Mouse (Mus musculus) hindbrain, embryonic 10.5 days (tissue): ENCODE measurements at regions not wholly inside any gene's neighbourhood (a gene's known extent, or its start where the extent isn't known, plus 50 kb on each side); places are given as distances from the start of the nearest gene placed in this dataset.

Source experiments
- DNase-seq: peaks from one replicate; pipeline ENCODE4 v3.0.0-alpha.2; 2017; ENCODE audit warnings: low spot score
- H3K27ac ChIP-seq: fragments of 300-500 bp; sonication (generic); 2 replicates; pipeline ENCODE4 v1.5.1; 2016; ENCODE audit warnings: mild to moderate bottlenecking, moderate library complexity
- H3K27me3 ChIP-seq: fragments of 300-500 bp; sonication (generic); 2 replicates; pipeline ENCODE4 v1.6.1; 2016; ENCODE audit warnings: mild to moderate bottlenecking; ENCODE audit not compliant: poor library complexity, insufficient read depth, severe bottlenecking
- H3K36me3 ChIP-seq: fragments of 300-500 bp; sonication (generic); 2 replicates; pipeline ENCODE4 v1.6.1; 2016; ENCODE audit warnings: mild to moderate bottlenecking, moderate library complexity
- H3K4me1 ChIP-seq: fragments of 300-500 bp; sonication (generic); replicated peaks from 2 replicates; pipeline ENCODE4 v1.6.1; 2016; ENCODE audit warnings: mild to moderate bottlenecking
- H3K4me3 ChIP-seq: fragments of 300-500 bp; sonication (generic); 2 replicates; pipeline ENCODE4 v1.5.1; 2016; ENCODE audit warnings: mild to moderate bottlenecking, moderate library complexity
- H3K9me3 ChIP-seq: fragments of 300-500 bp; sonication (generic); 2 replicates; pipeline ENCODE4 v1.6.1; 2016; ENCODE audit warnings: mild to moderate bottlenecking, moderate library complexity
- WGBS: fragments of 180-500 bp; shearing (Covaris S2); methylation state at CpG from one replicate; pipeline ENCODE4 v1.1.7; 2016; 5-methylcytosine and 5-hydroxymethylcytosine counted together

DNA sequence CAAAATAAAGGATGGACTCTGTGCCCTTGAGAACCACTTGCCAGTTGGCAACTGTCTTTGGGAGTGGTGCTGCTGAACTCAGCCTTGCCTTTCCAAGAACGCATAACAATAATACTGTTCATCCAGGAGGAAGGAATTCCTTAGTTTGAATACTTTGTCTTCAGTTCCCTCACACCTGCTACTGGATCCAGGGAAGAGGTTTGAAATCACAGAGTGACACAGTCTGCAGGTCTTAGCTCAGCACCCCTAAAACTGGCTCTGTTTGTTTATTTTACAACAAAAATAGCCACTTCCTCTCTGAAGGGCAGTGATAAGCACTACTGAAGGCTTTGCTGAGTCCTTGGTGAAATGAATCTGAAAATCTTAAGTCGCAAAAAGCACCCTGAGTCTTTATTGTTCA is 703.1 kb upstream of the Marcks start:
- Histone ChIP-seq H3K36me3 (no peaks in the 10 kb centered on the region), H3K27me3 (no peaks in the 10 kb centered on the region), H3K4me3 (no peak overlapping the region), H3K27ac (0 out of 2 replicates have a peak overlapping the region, but pooled peaks have one; percentile 25), H3K4me1 (peaks cover 18% of the 10 kb centered on the region), H3K9me3 (no peaks in the 10 kb centered on the region)
- 49% methylated on average over 2 of the region's 2 CpGs for WGBS
- DNase-seq: no peak

DNA sequence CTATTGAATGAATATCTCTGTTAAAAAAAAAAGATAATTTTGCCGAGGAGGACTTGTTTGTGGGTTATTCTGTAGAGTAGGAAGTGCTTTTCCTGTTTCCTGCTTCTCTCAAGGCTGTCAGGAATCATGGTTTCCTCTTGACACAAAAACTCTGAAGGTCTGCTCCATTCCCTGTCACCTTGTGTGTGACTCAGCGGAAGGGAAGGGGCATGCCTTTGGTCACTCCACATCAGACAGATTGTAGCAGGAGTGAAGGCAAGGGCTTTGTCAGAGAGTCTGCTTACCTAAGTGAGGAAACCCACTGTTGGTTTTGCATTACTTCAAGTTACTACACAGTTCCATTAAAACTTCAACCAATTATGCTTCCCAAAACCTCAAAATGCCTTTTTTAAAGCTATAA is 699.0 kb upstream of the Marcks start:
- Histone ChIP-seq H3K9me3 (no peaks in the 10 kb centered on the region), H3K4me1 (peaks cover 11% of the 10 kb centered on the region), H3K4me3 (no peak overlapping the region), H3K27ac (no peak overlapping the region), H3K36me3 (no peaks in the 10 kb centered on the region), H3K27me3 (no peaks in the 10 kb centered on the region)
- DNase-seq: no peak
- WGBS: 84% methylated on average over 2 of the region's 2 CpGs

DNA sequence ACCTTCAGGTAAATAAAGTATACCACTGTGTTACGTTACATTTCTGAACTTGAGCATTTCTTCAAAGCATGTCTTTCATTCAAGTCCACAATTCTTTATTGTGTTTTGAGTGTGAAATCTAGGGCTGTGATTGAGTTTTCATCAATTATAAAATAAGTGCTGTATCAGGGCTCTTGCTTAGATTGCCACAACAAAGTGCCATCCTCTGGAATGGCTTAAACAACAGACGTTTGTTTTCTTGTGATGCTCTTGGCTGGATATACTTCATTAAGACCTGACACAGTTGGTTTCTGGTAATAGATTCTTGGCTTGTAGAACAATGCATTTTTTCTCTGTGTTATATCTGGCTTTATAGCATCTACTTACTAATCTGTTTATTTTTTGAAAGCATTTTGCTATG is 674.3 kb upstream of the Marcks start:
- Histone ChIP-seq H3K4me3 (no peak overlapping the region), H3K9me3 (no peaks in the 10 kb centered on the region), H3K36me3 (no peaks in the 10 kb centered on the region), H3K27me3 (no peaks in the 10 kb centered on the region), H3K4me1 (peaks cover 10% of the 10 kb centered on the region), H3K27ac (no peak overlapping the region)
- WGBS: 79% methylated on average over 2 of the region's 2 CpGs
- no peak for DNase-seq

DNA sequence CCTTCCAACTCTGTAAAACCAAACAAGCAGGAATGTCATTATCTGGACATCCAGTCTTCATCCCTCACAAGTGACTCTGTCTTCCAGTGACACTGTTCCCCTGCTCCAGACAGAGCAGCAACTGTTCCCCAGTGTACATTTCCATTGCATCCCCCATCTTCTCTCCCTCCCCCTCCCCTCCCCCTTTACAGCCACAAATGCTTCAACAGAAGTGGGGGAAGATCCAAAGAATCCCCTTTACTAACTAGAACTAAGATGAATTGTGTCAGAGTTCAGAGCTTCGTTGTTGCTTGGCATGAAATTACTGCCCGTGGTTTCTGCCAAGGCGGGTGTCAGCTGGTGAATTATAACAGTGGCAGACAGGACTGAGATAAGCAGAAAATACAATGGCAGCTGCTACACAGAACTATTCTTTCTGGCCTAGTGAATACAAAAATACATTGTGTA is 673.7 kb upstream of the Marcks start:
- Histone ChIP-seq H3K9me3 (no peaks in the 10 kb centered on the region), H3K4me1 (peaks cover 10% of the 10 kb centered on the region), H3K36me3 (no peaks in the 10 kb centered on the region), H3K4me3 (no peak overlapping the region), H3K27ac (peak overlapping the region; percentile 59), H3K27me3 (no peaks in the 10 kb centered on the region)
- WGBS: 47% methylated on average over 3 of the region's 3 CpGs
- peak; percentile 6 for DNase-seq

DNA sequence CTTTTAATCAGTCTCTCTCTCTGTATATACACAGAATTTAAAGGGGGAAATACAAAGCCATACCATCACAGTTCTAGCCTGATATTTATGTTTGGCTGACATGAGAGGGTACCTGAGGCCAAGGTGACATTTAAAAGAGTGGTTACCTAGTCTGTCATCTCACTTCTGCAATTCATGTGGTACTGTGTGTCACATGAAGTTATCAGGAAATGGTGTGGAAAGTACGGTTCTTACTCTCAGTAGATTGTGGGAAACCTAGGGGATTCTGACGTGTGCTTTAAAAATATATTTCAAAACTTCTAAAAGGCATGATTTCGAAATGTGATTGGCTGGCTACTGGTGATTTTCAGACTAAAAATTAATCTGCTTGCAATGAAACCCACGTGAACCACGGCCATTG is 673.1 kb upstream of the Marcks start:
- Histone ChIP-seq H3K9me3 (no peaks in the 10 kb centered on the region), H3K4me3 (no peak overlapping the region), H3K4me1 (peaks cover 10% of the 10 kb centered on the region), H3K27me3 (no peaks in the 10 kb centered on the region), H3K36me3 (no peaks in the 10 kb centered on the region), H3K27ac (peak overlapping the region; percentile 8; the same call in 1 of the 2 replicates)
- 91% methylated on average over 5 of the region's 5 CpGs for WGBS
- DNase-seq: no peak

DNA sequence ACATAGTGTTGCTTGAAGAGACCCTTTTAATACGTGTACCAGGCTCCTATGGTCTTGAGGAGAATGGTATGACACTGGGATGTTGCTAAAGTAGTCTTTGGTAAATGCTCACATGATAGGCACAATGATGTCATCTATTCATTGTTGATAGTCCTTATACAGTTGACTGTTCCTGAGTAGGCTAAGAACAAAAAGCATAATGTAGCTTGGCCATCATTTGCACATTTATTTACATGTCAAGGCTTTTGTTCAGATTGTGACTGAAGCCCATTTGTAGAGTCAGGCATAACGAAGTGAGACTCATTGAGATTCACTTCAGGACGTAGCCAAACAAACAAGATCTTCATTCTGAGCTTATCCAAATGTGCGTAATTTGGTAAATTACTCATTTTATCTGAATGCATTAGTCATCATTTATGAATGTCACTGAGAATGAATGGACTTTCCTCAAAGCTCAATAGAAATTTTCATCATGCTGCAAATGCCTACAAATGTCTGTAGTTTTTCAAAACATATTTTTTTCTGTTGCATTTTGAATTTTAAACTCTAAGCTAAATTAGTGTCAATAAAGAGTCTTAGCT is 664.6 kb upstream of the Marcks start:
- WGBS: 73% methylated on average over 4 of the region's 4 CpGs
- DNase-seq: no peak
- H3K27ac ChIP-seq: no peak overlapping the region
- no peaks in the 10 kb centered on the region for H3K9me3 ChIP-seq
- H3K4me1 ChIP-seq: no peaks in the 10 kb centered on the region
- no peak overlapping the region for H3K4me3 ChIP-seq
- no peaks in the 10 kb centered on the region for H3K27me3 ChIP-seq
- H3K36me3 ChIP-seq: no peaks in the 10 kb centered on the region

DNA sequence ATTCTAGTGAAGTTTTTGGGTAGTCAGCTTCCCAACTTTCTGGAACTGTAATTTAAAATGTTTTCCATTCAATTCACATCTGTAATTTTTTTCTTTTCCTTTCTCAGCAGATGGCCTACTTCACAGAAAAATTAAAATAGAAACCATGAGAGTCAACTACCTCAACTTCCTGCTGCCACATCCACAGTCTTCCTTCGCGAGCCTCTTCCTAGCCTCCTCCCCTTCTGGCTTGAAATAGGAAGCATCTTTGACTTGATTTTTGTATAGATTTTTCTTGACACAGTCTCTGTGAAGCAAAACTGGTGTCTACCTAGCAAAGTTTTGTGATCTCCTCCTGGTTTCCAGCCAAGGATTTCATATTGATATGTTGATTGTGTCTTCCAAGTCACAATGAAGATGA is 660.7 kb upstream of the Marcks start:
- Histone ChIP-seq H3K4me3 (no peak overlapping the region), H3K36me3 (no peaks in the 10 kb centered on the region), H3K4me1 (no peaks in the 10 kb centered on the region), H3K27ac (no peak overlapping the region), H3K9me3 (no peaks in the 10 kb centered on the region), H3K27me3 (no peaks in the 10 kb centered on the region)
- no peak for DNase-seq
- WGBS: 96% methylated on average over 2 of the region's 2 CpGs

DNA sequence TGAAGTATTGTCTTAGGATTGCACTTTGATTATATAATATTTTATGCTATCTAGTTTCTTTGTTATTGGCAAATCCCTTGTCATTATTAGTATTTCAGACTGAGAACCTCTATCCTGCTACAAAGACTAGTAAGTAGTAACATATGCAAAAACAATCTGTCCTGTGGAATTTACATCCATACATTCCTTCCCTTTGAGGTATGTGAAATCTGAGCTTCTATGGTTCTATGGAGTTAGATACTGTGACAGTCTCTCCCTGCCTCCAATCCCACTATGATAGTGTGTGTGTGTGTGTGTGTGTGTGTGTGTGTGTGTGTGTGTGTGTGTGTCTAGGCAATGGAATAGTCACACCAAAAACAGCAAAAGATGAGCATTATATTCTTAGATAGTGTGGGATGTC is 659.6 kb upstream of the Marcks start:
- Histone ChIP-seq H3K27ac (no peak overlapping the region), H3K36me3 (no peaks in the 10 kb centered on the region), H3K9me3 (no peaks in the 10 kb centered on the region), H3K4me1 (no peaks in the 10 kb centered on the region), H3K27me3 (no peaks in the 10 kb centered on the region), H3K4me3 (no peak overlapping the region)
- DNase-seq: peak; percentile 14

DNA sequence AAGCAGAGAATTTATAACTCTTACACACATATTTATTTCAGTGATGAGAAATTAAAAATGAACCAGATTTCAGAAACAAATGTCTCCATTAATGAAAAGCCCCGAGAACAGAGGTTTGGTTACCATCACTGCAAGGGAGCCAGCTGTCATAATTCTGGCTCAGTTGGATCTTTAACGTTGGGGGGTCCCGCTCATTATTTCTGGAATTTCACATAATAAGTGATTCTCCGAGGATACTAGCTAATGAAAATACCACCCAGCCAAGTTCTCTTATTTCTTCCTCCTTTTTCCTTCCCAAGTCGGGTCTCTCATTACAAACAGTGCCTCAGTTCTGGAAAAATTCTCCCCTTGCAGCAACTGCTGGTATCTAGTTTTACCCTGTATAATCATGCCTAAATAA is 659.0 kb upstream of the Marcks start:
- Histone ChIP-seq H3K27ac (no peak overlapping the region), H3K4me1 (no peaks in the 10 kb centered on the region), H3K27me3 (no peaks in the 10 kb centered on the region), H3K9me3 (no peaks in the 10 kb centered on the region), H3K4me3 (no peak overlapping the region), H3K36me3 (no peaks in the 10 kb centered on the region)
- WGBS: 78% methylated on average over 5 of the region's 5 CpGs
- DNase-seq: no peak

DNA sequence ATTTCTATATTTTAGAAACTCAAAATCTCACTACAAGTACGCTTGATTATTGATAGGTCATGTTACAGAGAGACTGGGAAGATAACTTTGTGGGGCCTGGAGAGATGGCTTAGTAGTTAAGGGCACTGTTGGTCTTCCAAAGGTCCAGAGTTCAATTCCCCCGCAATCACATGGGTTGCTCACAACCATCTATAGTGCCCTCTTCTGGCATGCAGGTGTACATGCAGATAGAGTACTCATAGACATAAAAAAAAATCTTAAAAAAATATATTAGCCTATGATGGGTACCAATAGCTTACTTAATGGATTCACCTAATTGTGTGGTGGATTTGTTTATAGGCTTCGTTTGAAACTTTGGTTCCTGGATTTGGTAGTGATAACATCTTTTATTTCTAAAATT is 654.2 kb upstream of the Marcks start:
- Histone ChIP-seq H3K36me3 (no peaks in the 10 kb centered on the region), H3K27me3 (no peaks in the 10 kb centered on the region), H3K9me3 (no peaks in the 10 kb centered on the region), H3K4me3 (no peak overlapping the region), H3K27ac (no peak overlapping the region), H3K4me1 (no peaks in the 10 kb centered on the region)
- DNase-seq: no peak
- WGBS: 80% methylated on average over 3 of the region's 3 CpGs

DNA sequence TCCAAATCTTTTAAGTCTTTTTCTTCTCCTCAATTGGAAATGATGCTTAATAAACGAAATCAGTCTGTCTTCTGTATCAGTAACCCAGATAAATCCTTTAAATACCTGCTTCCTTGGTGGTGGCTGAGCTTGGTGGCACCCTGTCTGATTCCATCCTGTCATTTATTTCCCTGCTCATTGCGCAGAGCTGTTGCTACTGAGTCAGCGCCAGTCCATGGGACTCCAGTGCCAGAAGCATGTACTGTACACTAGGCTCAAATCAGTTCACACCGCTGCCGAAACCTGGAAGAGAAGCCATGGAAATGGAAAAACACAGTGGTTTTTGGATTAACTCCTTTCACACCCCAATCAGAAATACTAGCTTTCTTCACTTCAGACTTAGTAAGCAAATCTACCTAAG is 649.3 kb upstream of the Marcks start:
- WGBS: 85% methylated on average over 5 of the region's 5 CpGs
- H3K36me3 ChIP-seq: no peaks in the 10 kb centered on the region

DNA sequence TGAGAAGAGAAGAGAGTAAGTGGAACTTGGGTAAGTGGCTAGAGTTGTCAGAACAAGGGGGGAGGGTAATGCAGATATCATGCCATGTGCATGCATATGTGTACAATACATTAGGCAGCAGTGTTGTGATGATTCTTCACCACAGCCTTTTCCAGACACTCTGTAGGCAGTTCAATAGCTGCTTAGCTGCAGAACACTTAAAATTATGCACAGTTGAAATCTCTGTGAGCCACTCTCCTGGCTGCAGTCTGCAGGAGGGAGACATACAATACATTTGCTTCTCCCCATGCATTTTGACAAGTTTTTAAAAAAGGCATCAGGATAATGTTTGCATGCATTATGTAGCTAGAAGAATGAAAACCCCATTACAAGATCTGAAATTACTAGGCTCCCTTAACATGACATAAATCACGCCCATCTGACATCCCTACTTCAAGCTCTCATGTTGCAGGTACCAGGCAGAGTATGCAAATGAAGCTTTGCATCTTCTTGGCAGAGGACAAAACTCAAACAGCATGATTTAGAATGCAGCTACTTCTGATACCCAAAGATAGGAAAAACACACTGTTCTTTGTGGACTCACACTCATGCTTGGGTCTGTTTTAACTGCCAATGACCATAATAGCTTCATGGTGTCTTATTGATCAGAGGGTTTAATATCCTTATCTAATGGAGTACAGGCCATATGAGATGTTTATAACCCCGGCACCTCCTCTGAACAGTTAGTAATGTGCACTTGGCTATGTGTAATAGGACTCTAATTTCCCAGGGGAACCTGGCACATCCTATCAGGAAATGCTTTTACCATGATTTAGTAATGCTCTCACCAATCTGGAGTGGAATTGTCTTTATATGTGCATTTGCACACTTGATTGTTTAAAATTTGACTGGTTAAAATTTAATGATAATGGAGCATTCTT is 640.9 kb upstream of the Marcks start:
- Histone ChIP-seq H3K27ac (no peak overlapping the region), H3K4me1 (peaks cover 8% of the 10 kb centered on the region; the same call in 1 of the 2 replicates), H3K9me3 (no peaks in the 10 kb centered on the region), H3K4me3 (no peak overlapping the region), H3K27me3 (no peaks in the 10 kb centered on the region), H3K36me3 (no peaks in the 10 kb centered on the region)
- no peak for DNase-seq
- 74% methylated on average over 2 of the region's 2 CpGs for WGBS

More for the DNA sequence above, 649.3 kb upstream of the Marcks start:
- no peak for DNase-seq
- H3K9me3 ChIP-seq: no peaks in the 10 kb centered on the region
- no peak overlapping the region for H3K4me3 ChIP-seq
- no peaks in the 10 kb centered on the region for H3K27me3 ChIP-seq
- no peak overlapping the region for H3K27ac ChIP-seq
- no peaks in the 10 kb centered on the region for H3K4me1 ChIP-seq

DNA sequence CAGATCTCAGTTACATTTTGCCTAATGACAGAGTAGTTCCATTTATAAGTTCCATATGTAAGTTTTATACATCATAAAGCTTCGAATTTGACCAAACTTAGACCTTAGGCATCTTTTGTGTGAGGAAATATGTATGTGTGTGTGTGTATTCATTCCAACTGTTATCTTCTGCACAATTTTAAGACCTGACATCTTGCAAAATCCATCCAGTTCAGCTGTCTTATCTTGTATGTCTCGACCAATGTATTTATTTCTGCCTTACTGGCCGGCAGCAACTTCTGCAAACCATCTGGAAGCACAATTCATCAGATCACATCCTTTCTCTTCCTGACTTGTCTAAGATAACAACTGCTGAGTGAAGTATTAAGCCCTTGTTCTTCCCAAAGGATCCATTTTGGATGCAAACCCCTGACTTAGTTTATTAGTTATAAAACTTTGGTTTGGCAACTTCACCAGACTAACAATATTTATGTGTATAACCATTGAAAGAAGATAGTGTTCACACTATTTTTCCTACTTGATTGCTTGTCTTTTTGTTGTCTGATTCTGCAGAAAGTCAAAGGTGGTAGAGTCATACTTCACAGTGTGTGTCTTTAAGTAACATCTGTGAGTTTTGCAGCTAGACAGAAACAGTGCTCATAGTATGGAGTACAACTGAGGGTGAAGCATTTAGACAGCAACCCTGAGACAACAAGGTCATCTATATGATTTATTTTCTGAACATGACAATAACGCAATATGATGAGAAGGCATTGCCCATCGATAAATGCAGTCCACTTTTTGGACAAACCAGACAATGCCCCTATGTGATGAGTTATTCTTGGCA is 622.0 kb upstream of the Marcks start:
- H3K4me3 ChIP-seq: no peak overlapping the region
- no peak for DNase-seq
- no peaks in the 10 kb centered on the region for H3K27me3 ChIP-seq
- no peak overlapping the region for H3K27ac ChIP-seq
- H3K9me3 ChIP-seq: no peaks in the 10 kb centered on the region
- 81% methylated on average over 5 of the region's 5 CpGs for WGBS
- no peaks in the 10 kb centered on the region for H3K4me1 ChIP-seq
- no peaks in the 10 kb centered on the region for H3K36me3 ChIP-seq
